Mouse (Mus musculus): ENCODE results near the gene Fem1a. TPM values are rescaled to one million over a fixed set of nuclear protein-coding genes. Genes with fewer than 3 reads are reported as not detected.

Fem1a gene
- total and polyA plus RNA-seq, 3 experiments = 16.6 to 26.0 (median 17.5) TPM

- TF ChIP-seq POLR2A (IDR thresholded peaks at IDR 0.05; ENCODE audit: low read depth, low read length) (peak; percentile 85), SMC3 (IDR thresholded peaks at IDR 0.05; ENCODE audit: low read depth, low read length) (no peak), ZNF384 (IDR thresholded peaks at IDR 0.05; ENCODE audit: low read depth, low read length) (no peak), MXI1 (IDR thresholded peaks at IDR 0.05; ENCODE audit: low read depth, low read length) (peak; percentile 52; the same call in 1 of the 2 replicates), ELF1 (IDR thresholded peaks at IDR 0.05; ENCODE audit: low read depth, low read length) (peak; percentile 90), TBP (conservative IDR thresholded peaks at IDR 0.05; ENCODE audit: low read depth, low read length) (peak; percentile 81), CTCF (conservative IDR thresholded peaks at IDR 0.05 in 1 of 2, IDR thresholded peaks at IDR 0.05 in 1 of 2; ENCODE audit: low read depth in 2 of 2, low read length in 2 of 2) (no peak), RCOR1 (conservative IDR thresholded peaks at IDR 0.05; ENCODE audit: low read depth, low read length) (no peak)
Observed at GRCm38 (mm10) chr17:56218377-56219191, 38.0 kb upstream of the Fem1a start, which contains the start of gene Dpp9 (continued).

- in situ Hi-C loops (cut with MboI; ENCODE audit: low pct_ligation_motif_present, low pct_unique_long_range_greater_than_20kb, low sequenced_read_pairs) = no loop called here
- TF ChIP-seq HCFC1 (IDR thresholded peaks at IDR 0.05; ENCODE audit: low read depth, low read length) (no peak), BHLHE40 (IDR thresholded peaks at IDR 0.05; ENCODE audit: low read depth, low read length) (no peak), TBP (conservative IDR thresholded peaks at IDR 0.05; ENCODE audit: low read depth, low read length) (no peak), ETS1 (conservative IDR thresholded peaks at IDR 0.05; ENCODE audit: low read depth, low read length) (no peak), E2F4 (IDR thresholded peaks at IDR 0.05; ENCODE audit: insufficient replicate concordance, low read depth, low read length) (no peak), POLR2AphosphoS2 (IDR thresholded peaks at IDR 0.05; ENCODE audit: low read depth, low read length) (no peak), UBTF (IDR thresholded peaks at IDR 0.05; ENCODE audit: low read depth, low read length) (no peak), MYC (IDR thresholded peaks at IDR 0.05; ENCODE audit: low read depth, low read length) (no peak), ZC3H11A (IDR thresholded peaks at IDR 0.05; ENCODE audit: low read depth, low read length) (no peak), ZMIZ1 (IDR thresholded peaks at IDR 0.05; ENCODE audit: low read depth, low read length) (no peak)
- H3K4me2 ChIP-seq (ENCODE audit: insufficient read depth, low read depth, poor library complexity, severe bottlenecking) = peak overlapping the region; percentile 39
Observed at GRCm38 (mm10) chr17:56219251-56219650, 37.4 kb upstream of the Fem1a start.

GRCm38 (mm10) chr17:56219805-56220204, 36.8 kb upstream of the Fem1a start:
- in situ Hi-C loops (cut with MboI; ENCODE audit: low pct_ligation_motif_present, low pct_unique_long_range_greater_than_20kb, low sequenced_read_pairs) = no loop called here
- Histone ChIP-seq H3K36me3 (replicated peaks in 1 of 2; ENCODE audit: control insufficient read depth in 1 of 2, insufficient read depth in 1 of 2, low read length in 1 of 2) (peaks cover 0 to 21% of the 10 kb centered on the region in 2 experiments), H3K9me3 (replicated peaks; ENCODE audit: low read length) (no peaks in the 10 kb centered on the region), H3K79me2 (replicated peaks; ENCODE audit: control insufficient read depth, extremely low read depth, insufficient read depth, poor library complexity, severe bottlenecking) (no peaks in the 10 kb centered on the region), H3K4me1 (ENCODE audit: control insufficient read depth in 1 of 2, insufficient read depth in 2 of 2) (peaks cover 10 to 32% of the 10 kb centered on the region in 2 experiments), H3K4me2 (ENCODE audit: insufficient read depth, low read depth, poor library complexity, severe bottlenecking) (no peak overlapping the region; the same call in 1 of the 2 replicates), H3K4me3 (replicated peaks in 1 of 3; ENCODE audit: low read depth in 2 of 3, low read length in 2 of 3, poor library complexity in 1 of 3) (no peak overlapping the region), H3K27me3 (replicated peaks) (peaks cover 24% of the 10 kb centered on the region), H3K9ac (ENCODE audit: insufficient read depth, low read depth) (no peak overlapping the region), H3K27ac (ENCODE audit: insufficient read depth, low read depth) (no peak overlapping the region)
- no peak for DNase-seq (ENCODE audit: extremely low read depth)
- dilution Hi-C loops (cut with MboI; ENCODE audit: extremely low pct_ligation_motif_present, extremely low pct_unique_long_range_greater_than_20kb, low sequenced_read_pairs) = no loop called here
- TF ChIP-seq MAX (IDR thresholded peaks at IDR 0.05; ENCODE audit: low read length) (no peak), E2F4 (IDR thresholded peaks at IDR 0.05; ENCODE audit: insufficient replicate concordance, low read depth, low read length) (no peak), RAD21 (IDR thresholded peaks at IDR 0.05; ENCODE audit: low read depth, low read length) (no peak), MYC (IDR thresholded peaks at IDR 0.05; ENCODE audit: low read depth, low read length) (no peak), ZC3H11A (IDR thresholded peaks at IDR 0.05; ENCODE audit: low read depth, low read length) (no peak), MEF2A (IDR thresholded peaks at IDR 0.05; ENCODE audit: borderline replicate concordance, low read depth, low read length) (no peak), TCF12 (IDR thresholded peaks at IDR 0.05; ENCODE audit: low read depth, low read length) (no peak), ETS1 (conservative IDR thresholded peaks at IDR 0.05; ENCODE audit: low read depth, low read length) (no peak), KAT2A (IDR thresholded peaks at IDR 0.05; ENCODE audit: insufficient replicate concordance, low read length) (no peak), MAZ (IDR thresholded peaks at IDR 0.05; ENCODE audit: low read depth, low read length) (no peak), JUND (conservative IDR thresholded peaks at IDR 0.05; ENCODE audit: low read depth, low read length) (no peak)

More at GRCm38 (mm10) chr17:56219251-56219650, 37.4 kb upstream of the Fem1a start:
- Histone ChIP-seq H3K9ac (ENCODE audit: insufficient read depth, low read depth) (peak overlapping the region; percentile 57), H3K4me1 (ENCODE audit: control insufficient read depth in 1 of 2, insufficient read depth in 2 of 2) (peaks cover 10 to 37% of the 10 kb centered on the region in 2 experiments), H3K9me3 (replicated peaks; ENCODE audit: low read length) (no peaks in the 10 kb centered on the region), H3K4me3 (replicated peaks in 1 of 3; ENCODE audit: low read depth in 2 of 3, low read length in 2 of 3, poor library complexity in 1 of 3) (peak overlapping the region; percentile 57 to 82 (median 80)), H3K27me3 (replicated peaks) (peaks cover 19% of the 10 kb centered on the region), H3K36me3 (replicated peaks in 1 of 2; ENCODE audit: control insufficient read depth in 1 of 2, insufficient read depth in 1 of 2, low read length in 1 of 2) (peaks cover 0 to 27% of the 10 kb centered on the region in 2 experiments), H3K27ac (ENCODE audit: insufficient read depth, low read depth) (no peak overlapping the region), H3K79me2 (replicated peaks; ENCODE audit: control insufficient read depth, extremely low read depth, insufficient read depth, poor library complexity, severe bottlenecking) (no peaks in the 10 kb centered on the region; the same call in 1 of the 2 replicates)
- no peak for DNase-seq (ENCODE audit: extremely low read depth)
- dilution Hi-C loops (cut with MboI; ENCODE audit: extremely low pct_ligation_motif_present, extremely low pct_unique_long_range_greater_than_20kb, low sequenced_read_pairs) = no loop called here
